Mouse (Mus musculus) liver, embryonic 14.5 days (tissue): ENCODE results near the gene Naaladl2.

Experiments
- CTCF ChIP-seq: IDR thresholded peaks from 2 replicates; pipeline ENCODE4 v1.5.1; 2016; ENCODE audit warnings: antibody characterized with exemption, low read depth, control low read depth
- EP300 ChIP-seq: IDR thresholded peaks from 2 replicates; pipeline ENCODE4 v1.6.1; 2016; ENCODE audit warnings: antibody characterized with exemption, low read depth

DNA sequence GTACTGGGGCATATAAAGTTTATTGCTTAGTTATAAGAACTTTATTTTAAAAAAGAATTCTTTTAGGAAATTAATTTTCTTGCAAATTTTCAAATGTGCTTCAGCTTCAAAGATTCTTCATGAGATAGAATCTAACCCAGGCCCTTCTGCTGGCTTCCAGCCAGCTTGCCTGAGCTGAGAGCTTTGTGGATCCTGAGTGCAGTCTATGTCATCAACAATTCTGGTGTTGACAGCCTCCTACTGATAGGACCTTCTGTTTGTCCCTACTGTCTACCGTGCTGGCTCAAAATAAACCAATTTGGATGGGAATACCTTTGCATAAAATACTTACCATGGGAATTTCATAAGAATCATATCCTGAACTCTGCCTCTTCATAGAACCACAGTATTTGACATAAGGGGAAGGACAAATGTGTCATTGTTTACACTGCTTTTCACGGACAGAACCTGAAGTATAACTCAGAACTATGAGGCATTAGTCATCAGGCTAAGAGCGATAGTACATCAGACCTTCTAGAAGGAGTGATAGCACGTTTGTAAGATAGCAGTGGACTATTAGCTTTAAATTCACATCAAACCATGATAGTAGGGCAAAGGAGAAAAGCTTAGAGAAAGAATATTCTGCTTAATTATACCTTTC lies 829.3 kb downstream of the Naaladl2 start:
- TF ChIP-seq CTCF, result no peak
- no peak for TF ChIP-seq EP300
